Mouse (Mus musculus): Measurements from ENCODE around the gene Tnrc6b. TPM values are rescaled to one million over a fixed set of nuclear protein-coding genes. Genes with fewer than 3 reads are reported as not detected.

Tnrc6b gene
- polyA plus RNA-seq (2016; fragmentation: Nextera tagmentation; extraction: Ambion mirVana): 58.9 and 66.6 TPM in 2 replicates

GRCm38 (mm10) chr15:80710608-80711363 is at the start of gene Tnrc6b:
Gene Tnrc6b (plus strand): TSS chr15:80711313.
- Histone ChIP-seq H3K4me1 (peaks cover 10% of the 10 kb centered on the region), H3K27me3 (no peaks in the 10 kb centered on the region), H3K4me2 (replicated peaks) (peak within 1 kb of the TSS; percentile 91), H3K27ac (replicated peaks) (peak within 1 kb of the TSS; percentile 92), H3K9me3 (no peaks in the 10 kb centered on the region), H3K9ac (replicated peaks) (peak within 1 kb of the TSS; percentile 68), H3K36me3 (no peaks in the 10 kb centered on the region), H3K4me3 (peak within 1 kb of the TSS; percentile 65)
- WGBS: under 1% methylated on average over 37 of the region's 39 CpGs
- peak; percentile 99 for ATAC-seq (ENCODE audit: low FRiP score, low read depth)

DNA sequence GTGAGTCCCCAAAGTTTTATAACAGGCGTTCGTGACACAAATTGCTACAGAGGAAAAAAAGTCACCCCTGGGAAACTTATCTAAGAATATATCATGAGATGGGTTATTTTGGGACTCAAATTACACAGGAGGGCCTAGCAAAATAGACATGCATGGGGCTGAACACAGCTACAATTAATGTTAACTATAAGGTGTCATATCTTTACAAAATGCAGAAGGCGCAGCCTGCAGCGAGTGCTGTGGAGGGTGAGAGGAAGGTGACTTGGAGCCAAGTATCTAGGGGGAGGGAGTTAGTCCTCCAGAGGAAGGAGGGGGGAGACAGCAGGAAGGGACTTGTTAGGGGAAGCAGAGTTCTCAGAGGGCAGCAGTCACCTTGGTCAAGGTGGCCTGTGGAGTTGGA is 46.7 kb upstream of the Tnrc6b start:
- Histone ChIP-seq H3K36me3 (no peaks in the 10 kb centered on the region), H3K9ac (replicated peaks) (no peak overlapping the region), H3K4me3 (no peak overlapping the region), H3K4me2 (replicated peaks) (no peak overlapping the region), H3K9me3 (0 out of 2 replicates have a peak, but pooled peaks cover 7% of the 10 kb centered on the region), H3K27me3 (peaks cover 9% of the 10 kb centered on the region; the same call in 1 of the 2 replicates), H3K4me1 (no peaks in the 10 kb centered on the region), H3K27ac (replicated peaks) (no peak overlapping the region)
- ATAC-seq (ENCODE audit: low FRiP score, low read depth): no peak
- 86% methylated on average over 4 of the region's 4 CpGs for WGBS

DNA sequence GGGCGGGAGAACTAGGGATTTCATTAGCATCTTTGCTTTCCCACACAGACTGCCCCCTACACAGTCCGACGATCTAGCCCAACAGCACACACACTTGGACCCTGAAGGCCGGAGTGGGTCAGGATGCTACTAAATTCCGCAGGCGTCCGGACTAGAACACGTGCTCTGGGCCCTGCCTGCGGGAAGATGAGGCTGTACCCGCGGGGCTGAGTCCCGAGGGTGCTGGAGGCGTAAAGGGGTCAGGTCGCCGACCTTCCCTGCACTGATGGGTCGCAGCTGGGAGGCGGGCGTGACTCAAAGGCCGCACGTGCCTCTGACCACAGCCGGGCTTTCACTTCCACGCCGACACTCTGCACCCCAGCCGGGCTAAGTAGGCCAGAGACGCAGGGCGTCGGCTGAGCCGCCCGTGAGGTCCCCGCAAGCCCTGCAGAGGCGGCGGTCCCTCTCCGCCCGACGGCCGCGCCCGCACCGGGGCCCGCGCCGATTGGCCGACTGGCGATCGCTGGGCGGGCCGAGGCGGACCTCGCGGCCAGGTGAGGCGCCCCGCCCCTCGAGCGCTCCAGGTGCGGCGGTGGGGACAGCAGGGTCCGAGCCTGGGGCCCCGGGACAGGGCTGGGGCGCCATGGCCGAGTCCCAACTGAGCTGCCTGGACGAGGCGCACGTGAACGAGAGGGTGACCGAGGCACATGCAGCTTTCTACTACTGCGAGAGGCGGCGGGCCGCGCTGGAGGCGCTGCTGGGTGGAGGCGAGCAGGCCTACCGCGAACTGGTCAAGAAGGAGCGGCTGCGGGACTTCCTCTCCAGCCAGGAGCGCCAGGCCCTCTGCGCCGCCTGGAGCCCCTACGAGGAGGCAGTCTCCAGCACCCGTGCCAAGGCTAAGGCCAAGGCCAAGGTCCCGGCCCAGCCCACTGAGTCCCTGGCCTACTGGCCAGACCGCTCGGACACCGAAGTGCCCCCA is 39.5 kb upstream of the Tnrc6b start, which contains the start of gene Fam83f:
Gene Fam83f (plus strand): TSS at position 553 of the 958 bp plus-strand sequence.
- Histone ChIP-seq H3K36me3 (no peaks in the 10 kb centered on the region), H3K27me3 (peaks cover 56% of the 10 kb centered on the region), H3K4me2 (replicated peaks) (peak within 1 kb of the TSS; percentile 69), H3K27ac (replicated peaks) (no peak within 1 kb of the TSS), H3K4me3 (peak within 1 kb of the TSS; percentile 44), H3K9me3 (0 out of 2 replicates have a peak, but pooled peaks cover 7% of the 10 kb centered on the region), H3K9ac (replicated peaks) (peak within 1 kb of the TSS; percentile 43), H3K4me1 (peaks cover 11% of the 10 kb centered on the region)
- peak; percentile 41; the same call in 1 of the 2 replicates for ATAC-seq (ENCODE audit: low FRiP score, low read depth)
- WGBS: 5% methylated on average over 71 of the region's 85 CpGs

DNA sequence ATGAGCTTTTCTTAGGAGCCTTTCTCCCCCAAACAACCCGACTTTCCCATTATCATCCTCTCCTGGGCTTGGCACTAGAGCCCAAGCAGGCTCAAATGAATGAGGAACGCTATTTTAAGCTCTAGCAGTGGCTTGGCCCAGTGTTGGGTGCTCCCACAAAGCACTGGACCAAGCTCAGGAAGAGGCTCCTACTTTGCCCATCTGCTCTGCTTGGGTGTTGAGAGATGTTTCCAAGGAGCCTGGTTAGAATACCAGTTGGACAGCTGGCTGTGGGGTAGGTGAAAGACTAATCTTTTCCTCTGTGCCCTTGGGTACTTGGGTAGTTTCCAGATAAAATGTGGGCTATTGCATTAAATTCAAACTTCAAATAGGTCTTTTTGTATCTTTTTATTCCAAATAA is 38.3 kb upstream of the Tnrc6b start:
- 64% methylated on average over 2 of the region's 2 CpGs for WGBS
- Histone ChIP-seq H3K4me1 (peaks cover 13% of the 10 kb centered on the region), H3K4me2 (replicated peaks) (no peak overlapping the region), H3K9me3 (no peaks in the 10 kb centered on the region), H3K36me3 (no peaks in the 10 kb centered on the region), H3K9ac (replicated peaks) (no peak overlapping the region), H3K27me3 (peaks cover 56% of the 10 kb centered on the region), H3K27ac (replicated peaks) (no peak overlapping the region), H3K4me3 (no peak overlapping the region)
- ATAC-seq (ENCODE audit: low FRiP score, low read depth): no peak

DNA sequence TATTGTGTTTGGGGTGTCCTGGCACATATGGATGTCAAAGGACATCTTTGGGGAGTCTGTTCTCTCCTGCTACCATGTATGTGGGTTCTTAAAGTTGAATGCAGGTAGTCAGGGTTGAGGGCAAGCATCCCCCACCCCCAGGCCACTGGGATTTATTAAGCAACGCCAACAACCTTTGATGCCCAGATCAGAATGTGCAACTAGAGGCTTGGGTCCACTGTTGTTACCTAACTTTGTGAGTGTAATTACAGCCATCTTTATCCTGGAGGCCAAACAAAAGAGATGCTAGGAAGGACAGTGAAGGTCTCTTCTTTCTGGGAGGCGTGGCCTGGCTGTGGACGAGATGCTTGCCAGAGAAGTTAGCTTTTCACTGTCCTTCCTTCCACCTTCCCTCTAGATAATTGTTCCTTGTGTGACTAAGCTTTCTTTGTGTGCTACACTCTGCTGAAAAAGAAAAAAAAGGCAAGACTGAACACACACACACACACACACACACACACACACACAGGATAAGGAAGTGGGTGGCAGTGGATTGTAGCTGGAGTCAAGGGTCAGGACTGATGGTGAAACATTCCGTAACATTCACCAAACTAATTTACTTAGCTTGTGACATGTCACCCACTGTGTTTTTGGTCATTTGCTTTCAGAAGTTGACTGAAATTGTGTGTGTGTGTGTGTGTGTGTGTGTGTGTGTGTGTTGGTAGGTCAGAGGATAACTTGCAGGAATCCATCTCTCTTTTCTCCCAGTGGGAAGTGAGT is 37.6 kb upstream of the Tnrc6b start:
- H3K27me3 ChIP-seq: peaks cover 56% of the 10 kb centered on the region
- H3K4me1 ChIP-seq: peaks cover 19% of the 10 kb centered on the region
- no peaks in the 10 kb centered on the region for H3K9me3 ChIP-seq
- ATAC-seq (ENCODE audit: low FRiP score, low read depth): no peak
- no peak overlapping the region for H3K27ac ChIP-seq (replicated peaks)
- no peaks in the 10 kb centered on the region for H3K36me3 ChIP-seq
- H3K4me2 ChIP-seq (replicated peaks): no peak overlapping the region
- no peak overlapping the region for H3K9ac ChIP-seq (replicated peaks)
- H3K4me3 ChIP-seq: no peak overlapping the region
- WGBS: 75% methylated on average over 4 of the region's 4 CpGs

GRCm38 (mm10) chr15:80674700-80675099 is 36.4 kb upstream of the Tnrc6b start:
- H3K4me3 ChIP-seq: no peak overlapping the region
- H3K27ac ChIP-seq (replicated peaks): no peak overlapping the region
- peaks cover 50% of the 10 kb centered on the region for H3K27me3 ChIP-seq
- no peaks in the 10 kb centered on the region for H3K9me3 ChIP-seq
- H3K4me2 ChIP-seq (replicated peaks): no peak overlapping the region
- H3K9ac ChIP-seq (replicated peaks): no peak overlapping the region
- ATAC-seq (ENCODE audit: low FRiP score, low read depth): no peak
- no peaks in the 10 kb centered on the region for H3K36me3 ChIP-seq
- peaks cover 25% of the 10 kb centered on the region for H3K4me1 ChIP-seq
- 85% methylated on average over 6 of the region's 6 CpGs for WGBS

DNA sequence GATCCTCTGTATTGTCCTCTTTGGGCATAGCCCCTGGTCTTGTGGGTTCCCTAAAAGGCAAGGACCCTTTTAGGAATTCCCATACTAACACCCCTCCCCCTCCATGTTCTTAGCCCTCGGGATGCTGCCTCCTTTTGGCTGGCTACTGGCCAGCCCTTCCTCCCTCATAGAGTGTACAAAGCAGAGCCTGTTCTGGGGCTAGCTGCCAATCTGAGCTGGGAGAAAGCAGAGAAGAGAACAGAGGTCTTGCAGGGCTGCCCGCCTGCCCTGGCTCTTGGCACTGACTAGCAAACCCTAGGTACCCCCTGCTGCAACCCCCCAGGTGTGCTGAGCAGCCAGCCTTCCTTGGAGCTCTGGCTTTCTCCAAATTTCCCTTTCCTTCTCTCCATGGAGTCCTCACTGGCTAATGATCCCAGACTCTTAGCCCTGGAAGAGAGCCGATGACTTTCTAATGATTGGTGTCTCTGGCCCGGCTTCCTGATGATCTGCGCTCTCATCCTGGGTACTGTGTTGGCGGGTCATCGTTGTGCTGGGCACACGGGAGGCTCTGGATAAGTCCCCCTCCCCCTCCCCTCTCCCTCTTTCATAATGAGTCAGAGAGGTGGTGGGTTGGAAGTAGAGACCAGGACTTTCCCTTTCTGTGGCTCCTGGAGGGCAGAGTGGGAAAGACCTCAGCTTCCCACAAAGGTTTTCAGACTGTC is 31.4 kb upstream of the Tnrc6b start:
- no peaks in the 10 kb centered on the region for H3K36me3 ChIP-seq
- H3K9ac ChIP-seq (replicated peaks): no peak overlapping the region
- 60% methylated on average over 8 of the region's 8 CpGs for WGBS
- no peaks in the 10 kb centered on the region for H3K9me3 ChIP-seq
- no peak overlapping the region for H3K27ac ChIP-seq (replicated peaks)
- H3K4me2 ChIP-seq (replicated peaks): no peak overlapping the region
- no peak for ATAC-seq (ENCODE audit: low FRiP score, low read depth)
- no peak overlapping the region for H3K4me3 ChIP-seq
- peaks cover 25% of the 10 kb centered on the region for H3K4me1 ChIP-seq
- H3K27me3 ChIP-seq: peaks cover 3% of the 10 kb centered on the region; the same call in 1 of the 2 replicates

GRCm38 (mm10) chr15:80680347-80681030 is 30.6 kb upstream of the Tnrc6b start:
- H3K9ac ChIP-seq (replicated peaks): no peak overlapping the region
- H3K27ac ChIP-seq (replicated peaks): no peak overlapping the region
- no peaks in the 10 kb centered on the region for H3K9me3 ChIP-seq
- WGBS: 53% methylated on average over 7 of the region's 7 CpGs
- H3K27me3 ChIP-seq: no peaks in the 10 kb centered on the region
- no peak overlapping the region for H3K4me2 ChIP-seq (replicated peaks)
- peaks cover 34% of the 10 kb centered on the region for H3K4me1 ChIP-seq
- H3K4me3 ChIP-seq: no peak overlapping the region
- H3K36me3 ChIP-seq: no peaks in the 10 kb centered on the region
- ATAC-seq (ENCODE audit: low FRiP score, low read depth): no peak

GRCm38 (mm10) chr15:80681466-80681881 is 29.6 kb upstream of the Tnrc6b start:
- Histone ChIP-seq H3K27me3 (no peaks in the 10 kb centered on the region), H3K9ac (replicated peaks) (no peak overlapping the region), H3K9me3 (no peaks in the 10 kb centered on the region), H3K4me2 (replicated peaks) (no peak overlapping the region), H3K36me3 (no peaks in the 10 kb centered on the region), H3K4me1 (peaks cover 35% of the 10 kb centered on the region), H3K4me3 (no peak overlapping the region), H3K27ac (replicated peaks) (no peak overlapping the region)
- ATAC-seq (ENCODE audit: low FRiP score, low read depth): no peak
- 82% methylated on average over 4 of the region's 4 CpGs for WGBS

DNA sequence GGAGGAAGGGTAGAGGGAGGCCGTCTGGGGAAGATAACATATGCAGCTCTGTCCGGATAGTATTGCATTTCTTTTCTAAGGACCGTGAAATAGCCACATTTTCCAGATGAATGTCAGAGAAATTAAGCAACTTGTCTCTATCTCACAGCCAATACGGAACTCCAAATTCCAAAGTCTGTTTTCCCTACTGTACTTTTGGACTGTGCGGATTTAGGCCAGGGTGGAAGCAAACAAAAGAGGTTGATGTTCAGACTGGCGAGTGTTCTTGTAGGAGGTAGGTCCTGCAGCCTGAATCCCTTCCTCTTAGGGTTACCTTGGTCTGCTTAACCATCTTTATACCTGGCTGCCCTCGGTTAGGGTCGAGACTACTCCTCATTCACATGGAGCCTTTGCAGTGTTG is 28.8 kb upstream of the Tnrc6b start:
- H3K27ac ChIP-seq (replicated peaks): no peak overlapping the region
- H3K9me3 ChIP-seq: no peaks in the 10 kb centered on the region
- H3K9ac ChIP-seq (replicated peaks): no peak overlapping the region
- no peak overlapping the region for H3K4me2 ChIP-seq (replicated peaks)
- H3K4me3 ChIP-seq: no peak overlapping the region
- peaks cover 35% of the 10 kb centered on the region for H3K4me1 ChIP-seq
- WGBS: 89% methylated on average over 8 of the region's 8 CpGs
- H3K27me3 ChIP-seq: no peaks in the 10 kb centered on the region
- no peaks in the 10 kb centered on the region for H3K36me3 ChIP-seq
- ATAC-seq (ENCODE audit: low FRiP score, low read depth): no peak
